In the genomic region with DNA sequence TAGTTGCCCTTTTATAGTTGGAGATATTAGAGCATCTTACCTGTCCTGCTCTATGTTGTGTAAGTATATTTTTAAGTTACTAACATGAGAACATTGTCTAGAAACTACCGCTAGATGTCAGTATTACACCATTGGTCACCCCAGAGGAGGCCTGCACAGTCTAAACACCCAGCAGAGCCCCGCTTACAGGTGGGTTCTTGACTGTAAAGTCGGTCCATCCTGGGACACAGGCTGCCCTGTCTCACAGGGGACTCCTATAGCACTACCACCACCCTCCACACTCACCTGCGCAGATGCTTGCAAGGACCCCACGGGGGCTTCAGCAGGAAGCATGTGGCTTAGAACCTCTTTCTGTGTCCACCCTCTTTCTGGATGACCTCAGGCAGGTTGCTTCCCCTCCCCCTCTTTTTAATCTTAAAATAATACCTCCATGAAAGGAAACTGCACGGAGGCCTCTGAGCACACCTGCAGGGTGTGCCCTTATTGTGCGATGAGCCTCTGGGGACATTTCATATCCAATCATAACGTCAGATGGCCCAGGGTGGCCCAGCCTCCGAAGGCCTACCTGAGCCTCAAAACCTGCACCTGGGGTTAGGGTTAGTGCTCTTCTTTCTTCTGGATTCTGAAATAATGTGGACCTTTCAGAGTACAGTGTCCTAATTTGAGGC, we compare ENCODE assay signal across 8 mouse cellular contexts. TPM values are rescaled to one million over a fixed set of nuclear protein-coding genes. Genes with fewer than 3 reads are reported as not detected.
DNase-seq lines count a peak whose midpoint lies in the region; ATAC-seq lines count a peak whose summit lies in the region.

No protein-coding gene starts in this region.

- H3K4me1 ChIP-seq in heart, embryonic 14.5 days (ENCODE audit: control insufficient read depth in 2 of 2, insufficient read depth in 2 of 2, low read length in 2 of 2): no peaks in the 10 kb centered on the region

- H3K27me3 ChIP-seq in heart, embryonic 14.5 days (ENCODE audit: control insufficient read depth, insufficient read depth, low read length): no peaks in the 10 kb centered on the region

- H3K4me3 ChIP-seq in heart, embryonic 14.5 days (ENCODE audit: control insufficient read depth in 1 of 2, insufficient read depth in 1 of 2, low read depth in 1 of 2, low read length in 2 of 2): no peak overlapping the region

- peaks cover 74% of the 10 kb centered on the region for H3K36me3 ChIP-seq in heart, embryonic 14.5 days (ENCODE audit: control insufficient read depth, insufficient read depth, low read length)

- H3K27ac ChIP-seq in heart, embryonic 14.5 days (replicated peaks in 1 of 2; ENCODE audit: control insufficient read depth in 1 of 2, insufficient read depth in 1 of 2, low read depth in 2 of 2, low read length in 2 of 2): no peak overlapping the region

- DNase-seq in frontal cortex, postnatal 14 days (ENCODE audit: low spot score in 2 of 2): no peak
- DNase-seq in embryo, embryonic 11.5 days (ENCODE audit: low read depth, low spot score): peak; percentile 51
- DNase-seq in kidney, postnatal 14 days: peak; percentile 47
- peak; percentile 66 for DNase-seq in lung, postnatal 25 days (ENCODE audit: low spot score)
- peak; percentile 69 for DNase-seq in skeletal muscle tissue, adult 2 months (ENCODE audit: low read depth, low spot score)

- WGBS in heart, embryonic 14.5 days: 62% methylated on average over 9 of the region's 9 CpGs

- no peaks in the 10 kb centered on the region for H3K9me3 ChIP-seq in heart, embryonic 14.5 days (ENCODE audit: control insufficient read depth, low read length)

- peak; percentile 68 for ATAC-seq in frontal cortex, adult (ENCODE audit: low TSS enrichment)
- peak; percentile 86 for ATAC-seq in activated CD4-positive, CD25-positive, alpha-beta regulatory T cell, adult 4 months
- peak; percentile 56 for ATAC-seq in heart, embryonic 14.5 days (ENCODE audit: insufficient number of reproducible peaks, insufficient read depth, low FRiP score, low read depth)

- no peak overlapping the region for H3K4me2 ChIP-seq in heart, embryonic 14.5 days (ENCODE audit: low read length)

- H3K9ac ChIP-seq in heart, embryonic 14.5 days (ENCODE audit: low read length): no peak overlapping the region

RNA-seq across cellular contexts. Expression of a gene that starts 7.9 kb away (rescaled TPM):
- polyA plus RNA-seq in activated CD4-positive, CD25-positive, alpha-beta regulatory T cell, adult 4 months (2017; shearing (Covaris generic)): 10 to 100 TPM; 18.3 to 19.9 TPM
- 10.3 and 11.1 TPM in 2 replicates for polyA plus RNA-seq in heart, embryonic 14.5 days (2014; fragmentation: Nextera tagmentation; extraction: Ambion mirVana)

Comparison
In these comparisons a context has a peak if more than half of its experiments do, and no peak if none do; other contexts are left out.
1. DNase-seq: peak in embryo, embryonic 11.5 days (single experiment), kidney, postnatal 14 days (single experiment), lung, postnatal 25 days (single experiment) and skeletal muscle tissue, adult 2 months (single experiment); none in frontal cortex, postnatal 14 days (0 of 2).
2. Peak in every context shown above with its lines, with median percentiles within 50 percentile points of each other: ATAC-seq.